Mouse (Mus musculus): ENCODE data around the gene Gm26620.

- TF ChIP-seq CTCF (conservative IDR thresholded peaks at IDR 0.05; ENCODE audit: low read length) (no peak), NANOG (IDR thresholded peaks at IDR 0.05; ENCODE audit: borderline replicate concordance, low read length) (no peak)
These were observed 43.6 kb downstream of the Gm26620 start for GRCm38 (mm10) chr1:170928467-170928866.

Measured in E14TG2a.4 (cell line).